Comparison of ENCODE assay signal across 23 mouse cellular contexts in genomic region chr8:121583653-121584052, GRCm38 (mm10). TPM values are rescaled to one million over a fixed set of nuclear protein-coding genes. Genes with fewer than 3 reads are reported as not detected.
DNase-seq lines count a peak whose midpoint lies in the region; ATAC-seq lines count a peak whose summit lies in the region.
"Had no signal": no experiment of that assay in that cellular context is flagged by ENCODE, and none has a peak within 500 bp of the region (broad histone marks: within the 10 kb centered on the region; RNA-seq: fewer than 3 reads in every experiment).

No protein-coding gene starts in this region.

- peaks cover 5% of the 10 kb centered on the region; the same call in 1 of the 2 replicates for H3K27me3 ChIP-seq in hindbrain, embryonic 12.5 days
- no peaks in the 10 kb centered on the region for H3K27me3 ChIP-seq in hindbrain, embryonic 16.5 days (replicated peaks; ENCODE audit: control insufficient read depth, insufficient read depth, low read length)
- H3K27me3 ChIP-seq in liver, embryonic 11.5 days (replicated peaks; ENCODE audit: control insufficient read depth, insufficient read depth, low read length): no peaks in the 10 kb centered on the region
- H3K27me3 ChIP-seq: limb, embryonic 15.5 days; megakaryocyte, embryonic 14.5 days had no signal

- 0 out of 2 replicates have a peak overlapping the region, but pooled peaks have one; percentile 13 for H3K9ac ChIP-seq in hindbrain, embryonic 12.5 days
- H3K9ac ChIP-seq in hindbrain, embryonic 16.5 days (ENCODE audit: low read depth, low read length): no peak overlapping the region
- no peak overlapping the region for H3K9ac ChIP-seq in liver, embryonic 11.5 days (ENCODE audit: low read depth, low read length)
- H3K9ac ChIP-seq: forebrain, embryonic 12.5 days; limb, embryonic 15.5 days had no signal

- H3K9me3 ChIP-seq in hindbrain, embryonic 12.5 days (replicated peaks): no peaks in the 10 kb centered on the region
- no peaks in the 10 kb centered on the region for H3K9me3 ChIP-seq in hindbrain, embryonic 16.5 days (ENCODE audit: control insufficient read depth, low read length)
- H3K9me3 ChIP-seq in liver, embryonic 11.5 days (ENCODE audit: control insufficient read depth, low read length): no peaks in the 10 kb centered on the region
- H3K9me3 ChIP-seq: forebrain, embryonic 12.5 days; limb, embryonic 15.5 days; megakaryocyte, embryonic 14.5 days had no signal

- H3K4me3 ChIP-seq in hindbrain, embryonic 12.5 days: no peak overlapping the region
- no peak overlapping the region for H3K4me3 ChIP-seq in hindbrain, embryonic 16.5 days (ENCODE audit: low read length)
- no peak overlapping the region for H3K4me3 ChIP-seq in liver, embryonic 11.5 days (ENCODE audit: low read depth, low read length)
- H3K4me3 ChIP-seq: forebrain, embryonic 12.5 days; limb, embryonic 15.5 days had no signal

- no peak overlapping the region for H3K4me2 ChIP-seq in hindbrain, embryonic 12.5 days (replicated peaks)
- H3K4me2 ChIP-seq in hindbrain, embryonic 16.5 days (ENCODE audit: low read length): no peak overlapping the region
- H3K4me2 ChIP-seq in liver, embryonic 11.5 days: no peak overlapping the region
- H3K4me2 ChIP-seq: forebrain, embryonic 12.5 days; heart, embryonic 11.5 days; limb, embryonic 15.5 days had no signal

- no peaks in the 10 kb centered on the region for H3K36me3 ChIP-seq in hindbrain, embryonic 12.5 days
- no peaks in the 10 kb centered on the region for H3K36me3 ChIP-seq in hindbrain, embryonic 16.5 days (ENCODE audit: control insufficient read depth, insufficient read depth, low read length)
- H3K36me3 ChIP-seq in liver, embryonic 11.5 days (ENCODE audit: control insufficient read depth, insufficient read depth, low read length): no peaks in the 10 kb centered on the region
- H3K36me3 ChIP-seq: forebrain, embryonic 12.5 days; limb, embryonic 15.5 days had no signal

- WGBS in hindbrain, embryonic 12.5 days: 59% methylated on average over 8 of the region's 8 CpGs
- 56% methylated on average over 8 of the region's 8 CpGs for WGBS in hindbrain, embryonic 16.5 days
- 50% methylated on average over 8 of the region's 8 CpGs for WGBS in liver, embryonic 11.5 days

- no peak overlapping the region for H3K27ac ChIP-seq in hindbrain, embryonic 12.5 days
- H3K27ac ChIP-seq in hindbrain, embryonic 16.5 days (ENCODE audit: low read depth, low read length): no peak overlapping the region
- no peak overlapping the region for H3K27ac ChIP-seq in liver, embryonic 11.5 days (ENCODE audit: low read depth, low read length)
- H3K27ac ChIP-seq: forebrain, embryonic 12.5 days; hindbrain, postnatal 0 days; limb, embryonic 15.5 days had no signal

- no peak for ATAC-seq in hindbrain, embryonic 12.5 days (ENCODE audit: low FRiP score)
- no peak for ATAC-seq in hindbrain, embryonic 16.5 days
- no peak for ATAC-seq in liver, embryonic 11.5 days (replicated peaks; ENCODE audit: low FRiP score)
- ATAC-seq: hindbrain, postnatal 0 days; midbrain, embryonic 16.5 days had no signal

- H3K4me1 ChIP-seq in hindbrain, embryonic 12.5 days: peaks cover 6% of the 10 kb centered on the region
- H3K4me1 ChIP-seq in hindbrain, embryonic 16.5 days (ENCODE audit: control insufficient read depth, insufficient read depth, low read depth, low read length): peaks cover 3% of the 10 kb centered on the region
- H3K4me1 ChIP-seq in liver, embryonic 11.5 days (replicated peaks; ENCODE audit: control insufficient read depth, insufficient read depth, low read length): peaks cover 6% of the 10 kb centered on the region; the same call in 1 of the 2 replicates

- DNase-seq in adrenal gland, adult 2 months: peak; percentile 50
- DNase-seq in adrenal gland, postnatal 4 days (ENCODE audit: low spot score in 2 of 2): no peak
- DNase-seq in lung, postnatal 36 days: peak; percentile 62
- DNase-seq in lung, postnatal 4 days: no peak
- DNase-seq in liver, embryonic 11.5 days (ENCODE audit: low spot score): no peak
- DNase-seq in thymus, postnatal 25 days: no peak
- DNase-seq: cerebellum, postnatal 10 days; embryo, embryonic 11 days; kidney, adult 11 months; kidney, postnatal 10 days; lung, adult 2 months had no signal

RNA-seq across cellular contexts. Expression of gene Fbxo31, which starts 5.0 kb away (rescaled TPM):
- total RNA-seq in adrenal gland, adult 2 months (2021): 10 to 100 TPM; 35.1 to 40.0 TPM
- polyA plus RNA-seq in adrenal gland, adult 2 months (2012; rRNA removed): 61.4 and 73.9 TPM in 2 replicates
- total RNA-seq in adrenal gland, postnatal 4 days (2021): 10 to 100 TPM; 25.5 to 30.5 TPM
- 25.3 and 27.0 TPM in 2 replicates for polyA plus RNA-seq in hindbrain, embryonic 12.5 days (2016; fragmentation: Nextera tagmentation; extraction: Ambion mirVana)
- polyA plus RNA-seq in hindbrain, embryonic 16.5 days (2015; fragmentation: Nextera tagmentation; extraction: Ambion mirVana): 37.0 and 37.5 TPM in 2 replicates
- 23.8 and 23.9 TPM in 2 replicates for polyA plus RNA-seq in liver, embryonic 11.5 days (2014; fragmentation: Nextera tagmentation; extraction: Ambion mirVana)

RNA-seq across cellular contexts. Expression of gene Map1lc3b, which starts 6.5 kb away (rescaled TPM):
- total RNA-seq in adrenal gland, adult 2 months (2021): 100 to 1,000 TPM; 169 to 183 TPM
- 92.0 and 145 TPM in 2 replicates for polyA plus RNA-seq in adrenal gland, adult 2 months (2012; rRNA removed)
- total RNA-seq in adrenal gland, postnatal 4 days (2021): 100 to 1,000 TPM; 131 to 133 TPM
- 292 and 300 TPM in 2 replicates for polyA plus RNA-seq in hindbrain, embryonic 12.5 days (2016; fragmentation: Nextera tagmentation; extraction: Ambion mirVana)
- polyA plus RNA-seq in hindbrain, embryonic 16.5 days (2015; fragmentation: Nextera tagmentation; extraction: Ambion mirVana): 355 and 365 TPM in 2 replicates
- 161 and 167 TPM in 2 replicates for polyA plus RNA-seq in liver, embryonic 11.5 days (2014; fragmentation: Nextera tagmentation; extraction: Ambion mirVana)

RNA-seq across cellular contexts. Expression of gene 1700018B08Rik, which starts 39.5 kb away (rescaled TPM):
- not detected for total RNA-seq in adrenal gland, adult 2 months (2021)
- polyA plus RNA-seq in adrenal gland, adult 2 months (2012; rRNA removed): not detected in 2 replicates
- not detected for total RNA-seq in adrenal gland, postnatal 4 days (2021)
- polyA plus RNA-seq in hindbrain, embryonic 12.5 days (2016; fragmentation: Nextera tagmentation; extraction: Ambion mirVana): not detected in 2 replicates
- polyA plus RNA-seq in hindbrain, embryonic 16.5 days (2015; fragmentation: Nextera tagmentation; extraction: Ambion mirVana): not detected in 2 replicates
- not detected in 2 replicates for polyA plus RNA-seq in liver, embryonic 11.5 days (2014; fragmentation: Nextera tagmentation; extraction: Ambion mirVana)
- total RNA-seq: heart, postnatal 25 days; layer of hippocampus, postnatal 10 days; left cerebral cortex, postnatal 25 days had no signal
- polyA plus RNA-seq: forebrain, embryonic 12.5 days; hindbrain, postnatal 0 days; limb, embryonic 15.5 days; lung, adult 2 months; midbrain, embryonic 16.5 days; stomach, embryonic 16.5 days had no signal

Comparison
In these comparisons a context has a peak if more than half of its experiments do, and no peak if none do; other contexts are left out.
1. DNase-seq: peak in adrenal gland, adult 2 months (single experiment) and lung, postnatal 36 days (single experiment); none in adrenal gland, postnatal 4 days (0 of 2), lung, postnatal 4 days (0 of 2), liver, embryonic 11.5 days (single experiment) and thymus, postnatal 25 days (single experiment).